Mouse (Mus musculus) lung, embryonic 16.5 days (tissue): ENCODE results near the gene Mcm8. TPM values are rescaled to one million over a fixed set of nuclear protein-coding genes. Genes with fewer than 3 reads are reported as not detected.

Experiments
- ATAC-seq: fragments of 200-750 bp; cut with Nextera tagmentation; 2 replicates; pipeline ENCODE4 v1.8.0; 2017; ENCODE audit warnings: low read depth, mild to moderate bottlenecking, moderate library complexity
- H3K27ac ChIP-seq: fragments of 300-500 bp; sonication (generic); 2 replicates; pipeline ENCODE4 v1.5.1; 2014; ENCODE audit warnings: mild to moderate bottlenecking, control low read depth, low read length
- H3K27me3 ChIP-seq: fragments of 300-500 bp; sonication (generic); 2 replicates; pipeline ENCODE4 v1.6.1; 2014; ENCODE audit warnings: low read depth, low read length, mixed read lengths; ENCODE audit not compliant: control insufficient read depth, insufficient read depth
- H3K36me3 ChIP-seq: fragments of 300-500 bp; sonication (generic); 2 replicates; pipeline ENCODE4 v1.6.1; 2014; ENCODE audit warnings: low read length; ENCODE audit not compliant: control insufficient read depth, insufficient read depth
- H3K4me1 ChIP-seq: fragments of 300-500 bp; sonication (generic); replicated peaks from 2 replicates; pipeline ENCODE4 v1.6.1; 2014; ENCODE audit warnings: low read length, mixed read lengths; ENCODE audit not compliant: control insufficient read depth, insufficient read depth
- H3K4me2 ChIP-seq: fragments of 300-500 bp; sonication (generic); 2 replicates; pipeline ENCODE4 v1.6.1; 2014; ENCODE audit warnings: low read depth, low read length, control low read depth
- H3K4me3 ChIP-seq: fragments of 300-500 bp; sonication (generic); 2 replicates; pipeline ENCODE4 v1.5.1; 2014; ENCODE audit warnings: mild to moderate bottlenecking, low read length, control low read depth
- H3K9ac ChIP-seq: fragments of 300-500 bp; sonication (generic); 2 replicates; pipeline ENCODE4 v1.6.1; 2014; ENCODE audit warnings: low read length, control low read depth
- H3K9me3 ChIP-seq: fragments of 300-500 bp; sonication (generic); 2 replicates; pipeline ENCODE4 v1.6.1; 2016; ENCODE audit warnings: low read length; ENCODE audit not compliant: control insufficient read depth
- WGBS: fragments of 180-500 bp; shearing (Covaris S2); extraction: QIAGEN DNeasy Blood & Tissue Kit; methylation state at CpG from one replicate; pipeline ENCODE4 v1.1.7; 2014; 5-methylcytosine and 5-hydroxymethylcytosine counted together
- polyA plus RNA-seq: library from polyadenylated mRNA; unstranded; fragments of >200 nt; fragmentation: Nextera tagmentation; extraction: Ambion mirVana; gene quantifications from 2 replicates; pipeline ENCODE4 v1.2.1, GENCODE M21; 2015

The Mcm8 gene
- polyA plus RNA-seq, 1 experiment from 2014 or later = 13.8 TPM

DNA sequence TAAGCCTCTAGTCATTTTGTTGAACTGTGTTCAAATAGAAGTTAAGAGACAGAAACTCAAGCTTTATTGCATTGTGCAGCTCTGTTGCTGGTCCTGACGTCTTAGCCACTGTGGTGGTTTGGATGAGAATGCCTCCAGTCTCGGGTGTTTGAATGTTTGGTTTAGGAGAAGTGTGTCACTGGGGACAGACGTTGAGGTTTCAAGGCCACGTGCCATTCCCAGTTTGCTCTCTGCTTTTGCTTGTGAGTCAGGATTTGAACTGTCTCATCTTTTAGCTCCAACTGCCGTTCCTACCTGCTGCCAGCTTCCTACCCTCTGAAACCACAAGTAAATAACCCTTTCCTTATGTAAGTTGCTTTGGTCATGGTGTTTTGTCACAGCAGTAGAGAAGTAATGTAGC lies 51.6 kb downstream of the Mcm8 start:
- Histone ChIP-seq H3K4me1 (no peaks in the 10 kb centered on the region), H3K4me2 (no peak overlapping the region), H3K9ac (no peak overlapping the region), H3K27ac (no peak overlapping the region), H3K36me3 (peaks cover 4% of the 10 kb centered on the region; the same call in 1 of the 2 replicates), H3K27me3 (no peaks in the 10 kb centered on the region), H3K9me3 (no peaks in the 10 kb centered on the region), H3K4me3 (no peak overlapping the region)
- 66% methylated on average over 5 of the region's 5 CpGs for WGBS
- no peak for ATAC-seq

DNA sequence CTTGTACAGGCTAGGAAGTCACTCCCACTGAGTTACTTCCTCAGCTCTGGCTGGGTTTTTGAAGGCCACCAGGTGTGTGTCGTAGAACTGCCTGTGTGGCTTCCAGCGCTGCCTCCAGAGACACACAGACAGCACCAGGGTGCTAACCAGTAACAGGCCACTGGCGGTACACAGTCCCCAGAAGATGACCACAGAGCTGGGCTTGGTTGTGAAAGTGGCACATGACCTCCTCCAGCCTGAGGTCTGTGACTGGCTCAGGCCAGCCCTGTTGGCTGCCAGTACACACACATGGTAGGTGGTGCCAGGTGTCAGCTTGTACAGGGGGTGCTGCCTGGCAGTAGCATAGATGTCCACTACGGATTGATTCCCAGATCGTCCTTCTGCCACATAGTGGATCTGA lies 53.7 kb downstream of the Mcm8 start:
- no peak for ATAC-seq
- WGBS = 77% methylated on average over 5 of the region's 5 CpGs
- no peak overlapping the region for H3K27ac ChIP-seq
- no peak overlapping the region for H3K4me3 ChIP-seq
- H3K9ac ChIP-seq = no peak overlapping the region
- no peaks in the 10 kb centered on the region; the same call in 1 of the 2 replicates for H3K36me3 ChIP-seq
- H3K9me3 ChIP-seq = no peaks in the 10 kb centered on the region
- no peaks in the 10 kb centered on the region for H3K4me1 ChIP-seq
- no peak overlapping the region for H3K4me2 ChIP-seq
- no peaks in the 10 kb centered on the region for H3K27me3 ChIP-seq

GRCm38 (mm10) chr2:132870286-132870685 lies 54.3 kb downstream of the Mcm8 start:
- 69% methylated on average over 4 of the region's 4 CpGs for WGBS
- H3K9ac ChIP-seq = no peak overlapping the region
- H3K4me3 ChIP-seq = no peak overlapping the region
- H3K36me3 ChIP-seq = no peaks in the 10 kb centered on the region; the same call in 1 of the 2 replicates
- ATAC-seq = no peak
- no peaks in the 10 kb centered on the region for H3K9me3 ChIP-seq
- no peaks in the 10 kb centered on the region for H3K4me1 ChIP-seq
- H3K27me3 ChIP-seq = no peaks in the 10 kb centered on the region
- no peak overlapping the region for H3K4me2 ChIP-seq
- H3K27ac ChIP-seq = no peak overlapping the region

GRCm38 (mm10) chr2:132871663-132872062 lies 55.7 kb downstream of the Mcm8 start:
- 65% methylated on average over 3 of the region's 3 CpGs for WGBS
- Histone ChIP-seq H3K9me3 (no peaks in the 10 kb centered on the region), H3K9ac (no peak overlapping the region), H3K4me3 (no peak overlapping the region), H3K27me3 (no peaks in the 10 kb centered on the region; the same call in 1 of the 2 replicates), H3K4me2 (no peak overlapping the region), H3K27ac (no peak overlapping the region), H3K36me3 (no peaks in the 10 kb centered on the region), H3K4me1 (no peaks in the 10 kb centered on the region)
- ATAC-seq = no peak

DNA sequence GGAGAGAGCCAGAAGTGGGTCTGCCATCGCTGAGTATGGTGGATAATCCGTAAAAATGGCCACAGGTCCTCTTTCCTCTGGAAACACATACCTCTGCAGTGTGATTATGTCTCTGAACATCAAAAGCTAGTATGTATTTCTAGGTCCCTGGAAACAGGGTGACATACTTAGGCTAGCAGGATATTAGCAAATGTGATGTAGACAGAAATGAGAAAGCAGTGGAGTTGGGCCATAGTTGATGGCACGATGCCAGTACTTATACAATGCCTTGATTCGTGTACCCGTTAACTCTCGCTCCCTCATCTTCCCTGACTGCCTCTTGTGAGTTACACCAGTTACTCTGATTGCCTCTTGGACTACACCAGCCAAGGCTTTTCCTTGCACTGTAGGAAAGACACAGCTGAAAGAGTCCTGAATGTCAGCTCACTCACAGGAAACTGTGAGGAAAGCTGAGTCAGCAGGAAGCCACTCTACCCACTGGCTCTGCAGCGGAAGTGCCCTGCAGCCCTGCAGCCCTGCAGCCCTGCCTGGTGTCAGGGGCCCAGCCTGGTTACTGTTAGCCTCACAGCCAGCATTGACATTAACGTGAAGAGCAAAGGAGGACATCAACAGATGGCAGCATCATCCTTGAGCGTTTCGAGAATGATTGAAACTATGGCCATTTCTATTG lies 57.9 kb downstream of the Mcm8 start:
- ATAC-seq = no peak

DNA sequence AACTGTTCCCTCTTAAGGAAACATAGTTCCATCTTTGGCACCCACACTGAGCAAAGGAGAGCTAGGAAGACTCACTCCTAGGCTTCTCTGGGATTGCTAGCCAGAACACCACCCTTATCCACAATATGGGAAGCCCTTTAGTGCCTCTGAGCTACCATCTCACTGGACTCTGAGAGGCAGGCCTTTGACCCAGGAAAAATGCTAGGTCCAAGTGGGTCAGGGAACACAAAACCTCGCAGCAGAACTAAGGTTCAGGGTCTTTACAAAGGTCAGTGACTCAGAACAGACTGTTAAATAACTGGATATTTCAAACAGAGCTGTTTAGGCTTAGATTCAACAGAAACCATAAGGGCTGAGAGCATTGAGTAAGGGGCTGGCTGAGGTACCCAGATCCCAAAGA lies 61.0 kb downstream of the Mcm8 start:
- Histone ChIP-seq H3K9me3 (no peaks in the 10 kb centered on the region), H3K4me1 (peaks cover 9% of the 10 kb centered on the region; the same call in 1 of the 2 replicates), H3K9ac (no peak overlapping the region), H3K4me3 (no peak overlapping the region), H3K27me3 (peaks cover 28% of the 10 kb centered on the region), H3K4me2 (no peak overlapping the region), H3K36me3 (no peaks in the 10 kb centered on the region), H3K27ac (no peak overlapping the region)
- no peak for ATAC-seq
- WGBS = 63% methylated on average over 1 of the region's 1 CpGs

More for the DNA sequence above, 57.9 kb downstream of the Mcm8 start:
- no peaks in the 10 kb centered on the region for H3K4me1 ChIP-seq
- no peak overlapping the region for H3K4me3 ChIP-seq
- H3K36me3 ChIP-seq = no peaks in the 10 kb centered on the region
- no peak overlapping the region for H3K4me2 ChIP-seq
- peaks cover 13% of the 10 kb centered on the region for H3K27me3 ChIP-seq
- WGBS = 64% methylated on average over 10 of the region's 10 CpGs
- H3K9me3 ChIP-seq = no peaks in the 10 kb centered on the region
- no peak overlapping the region for H3K27ac ChIP-seq
- H3K9ac ChIP-seq = no peak overlapping the region

- Histone ChIP-seq H3K4me3 (peak overlapping the region; percentile 54), H3K4me2 (peak overlapping the region; percentile 88), H3K36me3 (no peaks in the 10 kb centered on the region), H3K27me3 (peaks cover 28% of the 10 kb centered on the region), H3K4me1 (peaks cover 9% of the 10 kb centered on the region; the same call in 1 of the 2 replicates), H3K9ac (peak overlapping the region; percentile 46; the same call in 1 of the 2 replicates), H3K9me3 (no peaks in the 10 kb centered on the region), H3K27ac (no peak overlapping the region)
- WGBS = under 1% methylated on average over 58 of the region's 58 CpGs
- ATAC-seq = peak; percentile 79
These were observed 63.5 kb downstream of the Mcm8 start for GRCm38 (mm10) chr2:132879261-132880044.

GRCm38 (mm10) chr2:132880844-132881645 lies 65.1 kb downstream of the Mcm8 start, which contains the start of gene Lrrn4:
Gene Lrrn4 (minus strand): TSS chr2:132880891.
- H3K9ac ChIP-seq = no peak within 1 kb of the TSS
- H3K27me3 ChIP-seq = peaks cover 28% of the 10 kb centered on the region
- WGBS = 12% methylated on average over 12 of the region's 12 CpGs
- H3K4me2 ChIP-seq = peak within 1 kb of the TSS; percentile 88
- no peaks in the 10 kb centered on the region for H3K36me3 ChIP-seq
- H3K4me3 ChIP-seq = peak within 1 kb of the TSS; percentile 54
- no peak for ATAC-seq
- H3K4me1 ChIP-seq = peaks cover 9% of the 10 kb centered on the region; the same call in 1 of the 2 replicates
- H3K27ac ChIP-seq = no peak within 1 kb of the TSS
- H3K9me3 ChIP-seq = no peaks in the 10 kb centered on the region
